Mouse (Mus musculus) neural tube, embryonic 14.5 days (tissue): ENCODE data around the gene Kif24. TPM values are rescaled to one million over a fixed set of nuclear protein-coding genes. Genes with fewer than 3 reads are reported as not detected.

Source experiments
- ATAC-seq: fragments of 200-750 bp; cut with Nextera tagmentation; 2 replicates; pipeline ENCODE4 v1.8.0; 2017; ENCODE audit warnings: low read depth, mild to moderate bottlenecking, moderate TSS enrichment, moderate library complexity
- H3K27ac ChIP-seq: fragments of 300-500 bp; sonication (generic); 2 replicates; pipeline ENCODE4 v1.5.1; 2014; ENCODE audit warnings: low read depth, mild to moderate bottlenecking, control low read depth, low read length, moderate library complexity, mixed read lengths
- H3K27me3 ChIP-seq: fragments of 300-500 bp; sonication (generic); 2 replicates; pipeline ENCODE4 v1.6.1; 2014; ENCODE audit warnings: low read length; ENCODE audit not compliant: control insufficient read depth, insufficient read depth
- H3K36me3 ChIP-seq: fragments of 300-500 bp; sonication (generic); 2 replicates; pipeline ENCODE4 v1.6.1; 2014; ENCODE audit warnings: low read length, mixed read lengths; ENCODE audit not compliant: control insufficient read depth, insufficient read depth
- H3K4me1 ChIP-seq: fragments of 300-500 bp; sonication (generic); 2 replicates; pipeline ENCODE4 v1.6.1; 2014; ENCODE audit warnings: low read length; ENCODE audit not compliant: control insufficient read depth, insufficient read depth
- H3K4me2 ChIP-seq: fragments of 300-500 bp; sonication (generic); 2 replicates; pipeline ENCODE4 v1.6.1; 2014; ENCODE audit warnings: mild to moderate bottlenecking, low read depth, low read length, control low read depth
- H3K4me3 ChIP-seq: fragments of 300-500 bp; sonication (generic); 2 replicates; pipeline ENCODE4 v1.5.1; 2014; ENCODE audit warnings: low read depth, low read length, control low read depth, mixed read lengths
- H3K9ac ChIP-seq: fragments of 300-500 bp; sonication (generic); replicated peaks from 2 replicates; pipeline ENCODE4 v1.6.1; 2014; ENCODE audit warnings: low read depth, mild to moderate bottlenecking, control low read depth, low read length, mixed read lengths
- H3K9me3 ChIP-seq: fragments of 300-500 bp; sonication (generic); 2 replicates; pipeline ENCODE4 v1.6.1; 2016; ENCODE audit warnings: low read length; ENCODE audit not compliant: control insufficient read depth
- WGBS: fragments of 180-500 bp; shearing (Covaris S2); extraction: QIAGEN DNeasy Blood & Tissue Kit; methylation state at CpG from one replicate; pipeline ENCODE4 v1.1.7; 2014; 5-methylcytosine and 5-hydroxymethylcytosine counted together
- polyA plus RNA-seq: library from polyadenylated mRNA; unstranded; fragments of >200 nt; fragmentation: Nextera tagmentation; extraction: Ambion mirVana; gene quantifications from 2 replicates; pipeline ENCODE4 v1.2.1, GENCODE M21; 2014

Gene Kif24
- polyA plus RNA-seq, 1 experiment from 2014 or later, result 2.3 TPM

- Histone ChIP-seq H3K27ac (no peak overlapping the region), H3K9ac (no peak overlapping the region), H3K4me1 (no peaks in the 10 kb centered on the region), H3K4me2 (no peak overlapping the region), H3K36me3 (no peaks in the 10 kb centered on the region; the same call in 1 of the 2 replicates), H3K27me3 (no peaks in the 10 kb centered on the region), H3K9me3 (no peaks in the 10 kb centered on the region), H3K4me3 (no peak overlapping the region)
- no peak for ATAC-seq
- 94% methylated on average over 5 of the region's 5 CpGs for WGBS
Measured at GRCm38 (mm10) chr4:41401573-41401972, 63.1 kb downstream of the Kif24 start.

GRCm38 (mm10) chr4:41401167-41401566 is 63.5 kb downstream of the Kif24 start:
- Histone ChIP-seq H3K4me3 (no peak overlapping the region), H3K4me2 (no peak overlapping the region), H3K9me3 (no peaks in the 10 kb centered on the region), H3K9ac (no peak overlapping the region), H3K36me3 (no peaks in the 10 kb centered on the region; the same call in 1 of the 2 replicates), H3K27me3 (no peaks in the 10 kb centered on the region), H3K4me1 (no peaks in the 10 kb centered on the region), H3K27ac (no peak overlapping the region)
- no peak for ATAC-seq

GRCm38 (mm10) chr4:41399904-41400303 is 64.8 kb downstream of the Kif24 start:
- H3K4me2 ChIP-seq, result no peak overlapping the region
- no peaks in the 10 kb centered on the region for H3K4me1 ChIP-seq
- no peak overlapping the region for H3K27ac ChIP-seq
- H3K36me3 ChIP-seq, result no peaks in the 10 kb centered on the region; the same call in 1 of the 2 replicates
- no peak overlapping the region for H3K4me3 ChIP-seq
- ATAC-seq, result no peak
- 93% methylated on average over 5 of the region's 5 CpGs for WGBS
- no peaks in the 10 kb centered on the region for H3K27me3 ChIP-seq
- H3K9me3 ChIP-seq, result no peaks in the 10 kb centered on the region
- H3K9ac ChIP-seq, result no peak overlapping the region

- H3K9me3 ChIP-seq, result no peaks in the 10 kb centered on the region
- no peak for ATAC-seq
- H3K27ac ChIP-seq, result no peak overlapping the region
- WGBS, result 88% methylated on average over 6 of the region's 6 CpGs
- H3K27me3 ChIP-seq, result no peaks in the 10 kb centered on the region
- H3K4me3 ChIP-seq, result no peak overlapping the region
- no peaks in the 10 kb centered on the region for H3K4me1 ChIP-seq
- no peak overlapping the region for H3K9ac ChIP-seq
- H3K4me2 ChIP-seq, result no peak overlapping the region
- no peaks in the 10 kb centered on the region; the same call in 1 of the 2 replicates for H3K36me3 ChIP-seq
Measured at GRCm38 (mm10) chr4:41398353-41398752, 66.3 kb downstream of the Kif24 start.

GRCm38 (mm10) chr4:41394651-41395050 is 70.0 kb downstream of the Kif24 start:
- Histone ChIP-seq H3K27me3 (no peaks in the 10 kb centered on the region), H3K4me2 (no peak overlapping the region), H3K4me1 (no peaks in the 10 kb centered on the region), H3K27ac (no peak overlapping the region), H3K36me3 (peaks cover 9% of the 10 kb centered on the region), H3K4me3 (no peak overlapping the region), H3K9ac (no peak overlapping the region), H3K9me3 (no peaks in the 10 kb centered on the region)
- whole genome bisulfite sequencing, result 68% methylated on average over 9 of the region's 9 CpGs
- ATAC-seq, result no peak

- H3K4me2 ChIP-seq, result no peak overlapping the region
- H3K36me3 ChIP-seq, result peaks cover 24% of the 10 kb centered on the region
- no peak overlapping the region for H3K4me3 ChIP-seq
- H3K9ac ChIP-seq, result no peak overlapping the region
- no peak for ATAC-seq
- H3K4me1 ChIP-seq, result no peaks in the 10 kb centered on the region
- H3K27me3 ChIP-seq, result no peaks in the 10 kb centered on the region
- no peaks in the 10 kb centered on the region for H3K9me3 ChIP-seq
- no peak overlapping the region for H3K27ac ChIP-seq
- 99% methylated on average over 2 of the region's 2 CpGs for WGBS
Measured at GRCm38 (mm10) chr4:41391015-41391414, 73.7 kb downstream of the Kif24 start.

GRCm38 (mm10) chr4:41390122-41390521 is 74.6 kb downstream of the Kif24 start:
- Histone ChIP-seq H3K9ac (no peak overlapping the region), H3K4me2 (no peak overlapping the region), H3K4me3 (no peak overlapping the region), H3K4me1 (no peaks in the 10 kb centered on the region), H3K27me3 (no peaks in the 10 kb centered on the region), H3K9me3 (no peaks in the 10 kb centered on the region), H3K27ac (no peak overlapping the region), H3K36me3 (peaks cover 24% of the 10 kb centered on the region)
- WGBS, result 34% methylated on average over 3 of the region's 3 CpGs
- ATAC-seq, result no peak

GRCm38 (mm10) chr4:41389240-41389639 is 75.4 kb downstream of the Kif24 start:
- H3K36me3 ChIP-seq, result peaks cover 24% of the 10 kb centered on the region
- 91% methylated on average over 5 of the region's 5 CpGs for WGBS
- no peaks in the 10 kb centered on the region for H3K4me1 ChIP-seq
- H3K9me3 ChIP-seq, result no peaks in the 10 kb centered on the region
- no peak overlapping the region for H3K4me3 ChIP-seq
- no peaks in the 10 kb centered on the region for H3K27me3 ChIP-seq
- H3K27ac ChIP-seq, result no peak overlapping the region
- ATAC-seq, result no peak
- no peak overlapping the region for H3K9ac ChIP-seq
- H3K4me2 ChIP-seq, result no peak overlapping the region

- peaks cover 24% of the 10 kb centered on the region for H3K36me3 ChIP-seq
- H3K4me1 ChIP-seq, result no peaks in the 10 kb centered on the region
- ATAC-seq, result no peak
- 80% methylated on average over 5 of the region's 5 CpGs for WGBS
- H3K9ac ChIP-seq, result no peak overlapping the region
- no peak overlapping the region for H3K4me2 ChIP-seq
- no peak overlapping the region for H3K4me3 ChIP-seq
- H3K27me3 ChIP-seq, result no peaks in the 10 kb centered on the region
- H3K27ac ChIP-seq, result no peak overlapping the region
- H3K9me3 ChIP-seq, result no peaks in the 10 kb centered on the region
Measured at GRCm38 (mm10) chr4:41388616-41389015, 76.1 kb downstream of the Kif24 start.
